Mouse (Mus musculus) lung, postnatal 4 days (tissue): ENCODE measurements around the gene Nmt2.
A peak's percentile ranks its signal among the peaks of the same experiment; 100 is the strongest.

Source experiments
- DNase-seq, 2 experiments: peaks; one replicate each; pipeline ENCODE4 v3.0.0; 2021

Nmt2 gene

DNA sequence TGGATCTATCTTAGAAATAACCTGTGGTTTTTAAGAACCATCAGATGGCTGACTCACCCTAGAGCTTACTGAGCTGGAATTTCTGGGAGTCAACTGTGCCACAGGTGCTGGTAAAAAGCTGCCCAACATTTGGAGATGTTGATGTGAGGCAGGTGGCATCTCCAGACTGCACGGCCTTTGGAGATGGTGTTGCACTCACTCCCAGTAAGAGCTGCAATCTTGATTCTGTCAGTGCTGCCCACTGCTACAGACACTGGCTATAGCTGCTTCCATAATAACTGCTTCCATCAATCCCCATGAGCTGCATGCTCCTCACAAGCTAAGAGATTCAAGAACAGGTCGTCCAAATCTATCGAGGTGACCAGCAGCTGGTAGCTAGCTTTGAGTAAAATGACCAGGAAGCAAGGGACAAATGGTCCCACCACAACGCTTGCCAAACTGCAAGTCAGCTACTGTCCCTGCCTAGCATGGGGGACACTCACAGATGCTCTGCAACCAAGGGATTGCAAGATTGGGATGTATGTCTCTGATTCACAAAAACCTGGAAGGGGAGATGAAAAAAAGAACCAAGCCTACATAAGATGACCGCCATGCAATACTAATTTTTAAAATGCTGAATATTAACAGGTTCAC lies 47.2 kb downstream of the Nmt2 start:
- no peak for DNase-seq

DNA sequence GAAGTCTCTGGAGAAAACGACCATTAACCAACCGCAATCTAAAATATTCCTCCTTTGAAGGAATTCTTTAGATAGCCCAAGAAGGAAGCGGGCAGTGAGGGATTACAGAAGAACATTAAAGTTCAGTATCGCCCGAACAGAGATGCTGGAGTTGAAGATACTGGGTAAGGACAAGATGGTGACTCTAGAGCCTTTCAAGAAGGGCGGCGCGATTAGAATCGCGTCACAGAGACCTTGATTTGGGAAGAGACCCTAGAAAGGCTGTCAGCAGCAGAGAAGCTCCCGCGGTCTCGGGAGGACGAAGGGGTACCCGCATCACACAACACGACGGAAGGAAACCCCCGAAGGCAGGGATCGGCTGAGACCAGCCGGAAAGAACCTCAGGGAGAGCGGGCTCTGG lies 48.0 kb downstream of the Nmt2 start:
- DNase-seq: no peak

DNA sequence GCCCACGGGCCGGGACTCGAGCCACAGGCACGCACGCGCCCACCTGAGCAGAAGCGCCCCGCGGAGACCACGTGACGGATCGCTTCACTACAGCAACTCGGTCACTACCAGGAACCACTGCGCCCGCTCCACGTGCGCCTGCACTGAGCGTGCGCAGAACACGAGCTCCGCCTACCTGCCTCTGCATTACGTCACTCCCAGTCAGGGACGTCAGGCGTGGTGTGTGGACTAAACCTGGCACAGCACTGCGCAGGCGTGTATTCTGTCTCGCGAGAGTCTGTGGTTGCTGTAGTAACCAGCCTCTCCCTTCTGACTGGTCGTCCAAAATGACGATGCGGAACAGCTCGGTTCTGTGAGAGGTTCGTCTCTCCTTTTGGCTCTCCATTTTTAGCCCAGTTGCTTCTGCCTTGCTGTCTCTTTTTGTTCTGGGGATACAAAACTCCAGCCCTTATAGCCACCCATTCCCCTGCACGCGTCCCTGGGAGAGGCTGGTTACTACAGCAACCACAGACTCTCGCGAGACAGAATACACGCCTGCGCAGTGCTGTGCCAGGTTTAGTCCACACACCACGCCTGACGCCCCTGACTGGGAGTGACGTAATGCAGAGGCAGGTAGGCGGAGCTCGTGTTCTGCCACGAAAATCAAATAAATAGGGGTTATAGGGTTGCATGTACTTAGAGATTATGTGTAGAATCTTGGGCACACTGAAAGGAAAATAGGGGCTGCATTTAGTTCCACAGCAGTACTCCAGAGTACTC lies 48.7 kb downstream of the Nmt2 start, which contains the start of gene Rpp38:
Gene Rpp38, minus strand, starts transcription at position 160 of the 759 bp plus-strand sequence.
- peak; percentile 98 for DNase-seq

DNA sequence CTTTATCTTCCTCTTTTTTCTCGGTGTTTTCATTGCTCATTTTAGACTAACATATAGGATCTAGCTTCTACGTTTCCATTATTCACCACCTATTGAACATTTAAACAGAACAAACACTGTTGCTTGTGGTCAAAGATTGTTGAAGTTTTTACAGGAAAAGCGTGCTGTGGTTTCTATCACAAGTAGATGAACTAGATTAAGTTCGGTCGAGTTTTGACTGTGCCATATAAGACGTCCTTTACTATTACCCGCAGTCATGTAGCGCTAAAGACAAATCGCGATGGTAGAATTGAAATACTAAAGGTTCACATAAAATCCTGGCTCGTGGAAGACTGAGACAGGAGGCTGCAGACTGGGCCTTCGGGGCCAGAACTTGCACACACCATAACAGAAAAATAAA lies 49.7 kb downstream of the Nmt2 start:
- no peak for DNase-seq

DNA sequence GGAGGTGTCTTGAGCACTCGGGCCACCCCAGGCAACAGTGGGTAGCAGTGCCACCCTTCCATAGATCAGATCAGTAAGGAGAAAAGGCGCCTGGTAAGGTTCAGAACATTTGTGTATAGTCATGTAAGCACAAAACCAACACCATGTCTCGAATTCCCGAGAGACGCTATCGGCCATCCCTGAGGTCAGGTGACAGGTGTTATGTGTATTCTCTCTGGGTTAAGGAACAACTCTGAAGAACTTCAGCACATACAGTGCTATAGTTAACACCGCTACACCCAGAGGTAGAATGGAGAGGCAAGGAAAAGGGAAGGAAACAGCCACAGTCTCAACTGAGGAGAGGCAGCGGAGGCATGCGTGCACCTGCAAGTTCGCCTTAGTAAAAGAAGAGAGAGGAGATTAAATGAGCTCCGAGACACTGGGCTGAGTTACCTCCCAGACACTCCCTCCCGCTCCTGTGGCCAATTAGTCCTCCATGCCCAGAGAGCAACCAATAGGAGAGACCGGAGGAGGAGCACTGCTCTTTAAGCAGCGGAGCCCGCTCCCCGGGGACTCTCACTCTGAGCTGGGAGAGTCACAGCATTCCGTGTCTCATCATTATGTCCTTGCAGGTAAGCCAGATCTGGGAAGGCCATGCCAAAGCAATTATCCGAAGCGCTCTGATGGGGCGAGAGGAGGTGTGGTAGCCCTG lies 51.7 kb downstream of the Nmt2 start, which contains the start of gene Acbd7:
Gene Acbd7, plus strand, starts transcription at position 558 of the 691 bp plus-strand sequence.
- peak; percentile 57 to 59 for DNase-seq

DNA sequence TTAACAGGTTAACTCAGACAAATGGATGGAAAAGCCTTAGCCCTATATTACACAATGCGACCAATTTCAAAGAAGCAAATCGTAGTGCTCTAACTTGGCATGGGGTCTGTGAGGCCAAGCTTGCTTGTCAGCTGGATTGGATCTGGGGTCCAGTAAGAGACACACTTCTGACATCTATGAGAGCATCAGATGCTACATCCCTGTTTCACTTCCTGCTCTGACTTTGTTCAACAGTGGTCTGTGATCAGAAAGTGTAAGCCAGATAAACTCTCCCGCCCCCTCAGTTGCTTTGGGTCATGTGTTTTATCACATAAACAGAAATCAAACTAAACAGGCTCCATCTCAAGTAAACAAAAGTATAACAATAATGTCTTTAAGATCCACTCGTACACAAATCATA lies 64.4 kb downstream of the Nmt2 start:
- no peak for DNase-seq

DNA sequence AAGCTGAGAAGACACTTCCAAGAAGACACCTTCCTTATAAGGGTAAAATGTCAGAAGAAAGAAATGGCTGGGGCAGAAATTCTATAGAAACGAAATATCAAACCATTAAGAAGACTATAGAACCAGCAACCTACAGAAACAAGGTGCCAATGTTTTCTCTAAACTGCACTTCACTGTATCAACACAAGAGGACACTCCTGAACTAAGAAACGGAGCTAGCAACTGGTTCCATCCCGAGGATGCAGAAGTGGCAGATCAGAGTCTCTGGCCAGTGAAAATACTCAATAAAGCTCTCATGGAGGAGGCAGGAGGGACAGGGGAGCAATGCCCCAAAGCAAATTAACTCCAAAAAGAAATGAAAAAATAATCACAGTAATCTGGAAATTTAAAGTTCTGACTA lies 64.9 kb downstream of the Nmt2 start:
- peak in 1 of 2 experiments; percentile 13 for DNase-seq

DNA sequence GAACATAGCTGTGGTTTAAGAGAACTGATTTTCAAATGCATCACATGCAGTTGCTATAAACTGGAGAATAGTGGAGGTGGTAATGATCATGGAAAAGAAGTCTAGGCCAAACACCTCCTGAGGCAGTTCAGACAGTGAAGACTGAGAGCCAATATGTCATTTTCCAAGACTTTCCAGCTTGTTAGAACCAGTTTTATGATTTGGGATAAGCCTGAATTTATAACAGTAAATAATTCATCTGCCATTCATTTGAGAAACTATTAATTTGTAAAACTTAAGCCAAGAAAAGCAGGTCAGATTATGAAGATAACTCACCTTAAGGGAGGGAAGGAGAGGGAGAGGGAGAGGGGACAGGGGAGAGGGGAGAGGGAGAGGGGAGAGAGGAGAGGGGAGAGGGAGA lies 69.1 kb downstream of the Nmt2 start:
- DNase-seq: no peak

DNA sequence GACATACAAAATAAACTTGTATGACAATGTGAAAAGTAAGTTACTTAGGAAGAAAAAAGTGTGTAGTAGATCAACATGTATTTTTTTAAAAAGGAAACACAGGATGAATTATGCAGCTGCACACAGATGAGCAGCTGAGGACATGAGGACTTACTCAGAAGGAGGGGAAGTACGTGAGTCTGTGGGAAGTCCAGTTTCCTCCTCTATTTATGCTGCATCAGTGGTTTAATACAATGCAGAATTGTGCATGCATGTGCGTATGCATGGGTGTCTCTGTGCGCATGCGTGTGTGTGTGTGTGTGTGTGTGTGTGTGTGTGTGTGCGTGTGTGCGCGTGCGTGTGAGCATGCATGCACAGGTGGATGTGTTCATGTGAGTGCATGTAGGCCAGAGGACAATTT lies 71.8 kb downstream of the Nmt2 start:
- DNase-seq: no peak

DNA sequence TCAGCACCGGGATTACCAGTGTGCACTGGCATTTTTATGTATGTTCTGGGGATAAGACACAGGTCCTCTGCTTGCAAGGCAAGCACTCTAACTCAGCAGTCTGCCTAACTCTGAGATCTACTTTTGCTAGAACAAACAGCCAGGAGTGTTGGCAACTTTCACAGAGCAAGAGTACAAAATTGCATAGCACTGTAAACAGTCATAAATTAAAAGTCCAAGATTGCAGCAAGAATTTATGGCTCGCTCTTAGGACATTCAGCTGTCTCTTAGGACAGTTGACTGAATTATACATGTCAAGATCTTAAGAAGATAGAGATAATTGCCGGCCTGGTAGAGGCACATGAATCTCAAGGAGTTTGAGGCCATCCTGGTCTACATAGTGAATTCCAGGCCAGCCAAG lies 72.3 kb downstream of the Nmt2 start:
- no peak for DNase-seq

DNA sequence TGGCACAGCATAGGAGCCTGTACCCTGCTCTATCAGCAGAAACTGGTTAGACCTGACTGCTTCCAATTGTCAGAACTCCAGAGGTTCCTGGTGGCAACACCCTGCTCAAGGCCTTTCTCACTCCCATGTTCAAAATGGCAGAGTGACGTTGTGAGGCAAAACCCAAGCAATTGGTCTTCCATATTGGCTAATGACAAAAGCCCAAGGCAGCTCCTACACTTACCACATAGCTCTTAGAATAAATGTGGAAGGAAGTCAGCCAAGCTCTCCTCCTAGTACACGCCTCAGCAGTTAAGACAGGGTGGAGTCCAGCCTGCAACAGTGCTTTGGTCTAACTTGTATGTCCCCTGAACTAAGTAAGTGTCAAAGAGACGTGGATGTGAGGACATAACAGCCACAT lies 73.9 kb downstream of the Nmt2 start:
- no peak for DNase-seq

DNA sequence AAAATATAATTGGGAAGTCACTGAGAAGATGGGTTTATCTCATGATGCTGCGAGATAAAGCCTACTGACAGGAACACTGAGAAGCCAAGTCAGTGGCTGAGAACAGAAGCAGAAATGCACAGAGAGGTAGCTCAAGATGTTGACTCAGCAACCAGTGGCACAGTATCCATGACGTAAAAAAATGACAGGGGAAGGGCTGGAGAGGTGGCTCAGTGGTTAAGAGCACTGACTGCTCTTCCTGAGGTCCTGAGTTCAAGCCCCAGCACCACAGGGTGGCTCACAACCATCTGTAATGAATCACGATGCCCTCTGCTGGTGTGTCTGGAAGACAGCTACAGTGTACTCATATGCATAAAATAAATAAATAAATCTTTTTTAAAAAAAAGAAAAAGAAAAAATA lies 77.1 kb downstream of the Nmt2 start:
- DNase-seq: no peak

DNA sequence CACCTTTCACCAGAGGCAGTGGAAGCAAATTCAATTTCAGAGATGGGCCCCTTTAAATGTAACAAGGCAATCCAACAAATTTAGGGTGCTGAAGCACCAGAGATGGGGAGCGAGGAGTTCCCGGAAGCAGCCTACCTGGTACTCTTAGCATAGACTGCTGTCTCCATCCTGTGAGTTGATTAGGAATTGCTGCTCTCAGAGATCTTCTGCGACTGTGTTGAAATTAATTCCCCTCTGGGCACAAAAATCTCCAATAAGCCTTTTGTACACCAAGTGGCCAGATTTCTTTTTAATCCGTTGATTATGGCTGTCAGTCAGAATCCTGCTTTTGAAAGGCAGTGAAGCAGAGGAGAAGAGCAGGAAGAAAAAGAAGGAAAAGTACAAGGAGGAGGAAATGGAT lies 81.1 kb downstream of the Nmt2 start:
- DNase-seq: no peak
